Mouse (Mus musculus): Measurements from ENCODE around the gene Boc. TPM values are rescaled to one million over a fixed set of nuclear protein-coding genes. Genes with fewer than 3 reads are reported as not detected.
A peak's percentile ranks its signal among the peaks of the same experiment; 100 is the strongest.

Gene Boc
- total RNA-seq (2021), result 1 to 10 TPM; 7.1 to 8.6 TPM
- long read RNA-seq, experiment 1, full-length matches to known transcripts, result 2 of 7 reads
- long read RNA-seq, experiment 1, partial matches to known transcripts, result 1 of 7 reads
- long read RNA-seq, experiment 1, other reads (novel, unspliced or antisense), result 4 of 7 reads
- long read RNA-seq, experiment 2, partial matches to known transcripts, result 1 of 7 reads
- long read RNA-seq, experiment 2, other reads (novel, unspliced or antisense), result 6 of 7 reads

DNA sequence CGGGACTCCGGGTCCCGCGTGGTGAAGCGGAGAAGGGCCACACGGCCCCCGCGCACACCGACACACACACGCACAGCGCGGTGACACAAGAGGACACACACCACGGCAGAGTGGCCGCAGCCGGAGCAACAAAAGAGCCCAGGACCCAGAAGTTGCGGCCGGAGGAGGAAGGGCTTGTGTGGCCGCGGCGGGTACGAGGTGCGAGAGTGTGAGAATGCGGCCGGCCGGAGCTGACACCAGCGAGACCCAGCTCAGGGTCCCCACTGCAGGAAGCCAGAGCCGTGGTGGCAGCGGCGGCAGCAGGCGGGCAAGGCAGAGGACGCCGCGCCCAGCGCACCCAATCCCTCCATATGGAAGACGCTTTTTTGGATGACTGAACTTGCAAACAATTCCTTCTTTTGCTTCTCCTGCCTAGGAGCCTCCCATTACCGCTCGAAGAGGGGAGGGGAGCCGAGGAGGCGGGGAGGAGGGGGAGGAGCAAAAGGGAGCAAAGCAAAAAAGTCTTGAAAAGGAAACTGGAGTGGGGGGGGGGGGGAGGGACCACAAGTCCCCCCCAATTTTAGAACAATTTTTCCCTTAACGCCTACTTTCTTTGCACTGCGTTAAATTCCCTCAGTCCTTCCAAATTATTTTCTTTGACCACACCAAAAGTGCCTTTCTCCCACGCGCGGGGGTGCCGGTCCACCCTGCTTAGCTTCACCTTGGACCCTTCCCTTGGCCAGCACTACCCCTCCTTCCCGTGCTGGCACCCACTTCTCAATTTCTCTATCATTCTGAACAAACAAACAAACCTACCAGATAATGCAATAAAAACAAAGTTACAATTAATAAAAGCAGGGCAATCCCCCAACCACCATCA, at the start of gene Boc:
Boc (minus strand) TSS at position 427 of the 859 bp plus-strand sequence.
- intact Hi-C loops (cut with DNase I), result loop anchor here (5.0 kb wide), 2 partner anchors 71 to 74 kb away; no protein-coding TSS in a partner anchor
- DNase-seq, result peak; percentile 71 to 74

DNA sequence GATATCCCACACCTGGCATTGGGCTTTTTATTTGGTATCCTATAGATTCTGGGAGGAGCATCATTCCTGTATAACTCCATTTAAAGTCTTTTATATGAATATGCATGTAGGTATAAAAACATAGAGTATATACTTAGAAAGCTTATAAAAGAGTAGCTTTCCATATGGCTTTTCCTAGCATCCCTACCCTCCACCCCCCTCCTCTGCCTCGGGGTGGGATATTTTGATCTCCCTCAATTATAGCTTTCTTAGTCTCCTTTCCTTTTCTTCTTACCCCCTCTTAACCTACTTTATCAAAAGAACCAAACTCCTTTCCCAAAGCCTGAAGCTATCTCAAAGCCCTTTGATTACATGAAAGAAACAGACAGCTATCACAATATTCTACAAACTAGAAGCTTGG, 47.9 kb upstream of the Boc start:
- intact Hi-C loops (cut with DNase I), result no loop called here
- no peak for DNase-seq

DNA sequence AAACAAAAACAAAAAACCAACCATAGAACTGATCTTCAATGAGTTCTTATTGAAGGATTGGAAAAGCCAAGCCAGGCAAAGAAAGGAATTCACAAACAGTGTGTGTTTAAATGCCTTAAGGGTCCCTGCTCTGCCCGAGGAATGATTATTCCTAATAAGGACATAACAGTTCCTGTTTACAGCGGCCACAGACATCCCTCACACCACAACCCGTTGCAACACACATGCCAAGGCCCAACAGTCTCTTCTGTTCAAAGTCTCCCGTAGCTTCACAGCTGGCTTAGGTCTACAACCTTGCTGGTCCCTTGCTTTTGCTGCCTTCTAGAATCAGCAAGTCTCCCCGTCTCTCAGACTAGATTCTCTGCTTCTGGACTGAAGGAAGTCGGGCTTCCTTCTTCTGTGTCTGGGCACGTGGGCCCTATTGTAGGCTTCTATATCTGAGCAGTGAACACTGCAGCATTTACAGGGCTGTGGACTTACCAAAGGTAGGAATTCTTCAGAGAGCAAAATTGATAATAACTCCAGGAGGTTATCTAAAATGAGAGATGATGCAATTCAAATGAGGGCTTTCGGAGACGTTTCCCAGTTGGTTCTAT, 45.4 kb upstream of the Boc start:
- intact Hi-C loops (cut with DNase I), result no loop called here
- DNase-seq, result no peak

DNA sequence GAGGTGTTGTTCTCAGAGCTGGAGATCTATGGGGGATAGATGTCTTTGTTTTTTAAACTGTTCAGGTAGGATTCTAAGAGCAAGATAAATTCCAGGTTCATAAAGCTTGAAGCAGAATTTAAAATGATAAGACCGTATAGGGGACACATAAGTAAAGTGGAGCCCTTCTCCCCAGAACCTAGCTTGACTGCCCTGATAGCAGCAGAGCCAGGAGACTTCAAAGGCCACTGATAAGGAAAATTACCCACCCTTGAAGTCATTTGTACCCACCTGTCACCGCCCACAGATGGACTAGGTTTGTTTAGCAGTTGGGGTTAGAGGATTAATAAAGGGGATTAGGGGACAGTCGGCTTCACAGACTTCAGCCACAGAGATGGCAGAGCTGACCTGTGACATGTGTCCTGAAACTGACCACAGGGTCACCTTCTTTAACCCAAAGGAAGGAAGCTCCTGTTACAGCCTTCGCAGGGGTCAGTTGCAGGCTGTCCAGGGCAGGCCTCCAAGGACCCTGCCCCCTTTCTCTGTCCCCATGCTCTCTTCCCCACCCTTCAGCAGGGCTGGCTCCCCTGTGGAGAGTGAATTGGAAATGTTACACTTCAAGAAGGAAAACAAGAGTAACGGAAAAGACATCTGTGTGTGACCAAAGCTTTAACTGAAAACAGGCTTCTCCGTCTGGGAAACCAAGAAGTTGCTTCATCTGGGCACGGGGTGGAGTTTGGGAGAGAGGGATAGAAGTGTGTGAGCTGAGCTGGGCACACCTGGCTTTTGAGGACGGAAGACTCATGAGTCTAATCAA, 43.5 kb upstream of the Boc start:
- intact Hi-C loops (cut with DNase I), result no loop called here

DNA sequence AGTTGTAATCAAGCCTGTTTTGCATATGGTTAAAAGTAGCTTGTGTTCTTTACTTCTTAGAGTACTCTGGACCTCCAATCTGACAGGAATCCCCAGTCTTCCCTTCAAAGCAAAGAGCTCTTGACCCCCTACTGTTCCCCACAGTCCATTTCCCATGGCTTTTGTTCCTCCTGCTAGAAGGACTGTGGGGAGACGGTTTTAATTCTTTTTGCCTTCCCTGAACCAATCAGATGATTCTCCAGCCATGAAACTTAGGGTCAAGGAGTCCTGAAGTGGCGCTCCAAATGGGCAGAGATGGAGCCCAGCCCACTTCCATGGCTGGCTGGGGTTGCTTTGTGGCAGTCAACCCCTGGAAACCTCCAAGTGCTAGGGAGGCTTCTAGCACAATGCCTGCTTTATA, 42.5 kb upstream of the Boc start:
- no peak for DNase-seq
- intact Hi-C loops (cut with DNase I), result no loop called here

More for the DNA sequence above, 43.5 kb upstream of the Boc start:
- no peak for DNase-seq

DNA sequence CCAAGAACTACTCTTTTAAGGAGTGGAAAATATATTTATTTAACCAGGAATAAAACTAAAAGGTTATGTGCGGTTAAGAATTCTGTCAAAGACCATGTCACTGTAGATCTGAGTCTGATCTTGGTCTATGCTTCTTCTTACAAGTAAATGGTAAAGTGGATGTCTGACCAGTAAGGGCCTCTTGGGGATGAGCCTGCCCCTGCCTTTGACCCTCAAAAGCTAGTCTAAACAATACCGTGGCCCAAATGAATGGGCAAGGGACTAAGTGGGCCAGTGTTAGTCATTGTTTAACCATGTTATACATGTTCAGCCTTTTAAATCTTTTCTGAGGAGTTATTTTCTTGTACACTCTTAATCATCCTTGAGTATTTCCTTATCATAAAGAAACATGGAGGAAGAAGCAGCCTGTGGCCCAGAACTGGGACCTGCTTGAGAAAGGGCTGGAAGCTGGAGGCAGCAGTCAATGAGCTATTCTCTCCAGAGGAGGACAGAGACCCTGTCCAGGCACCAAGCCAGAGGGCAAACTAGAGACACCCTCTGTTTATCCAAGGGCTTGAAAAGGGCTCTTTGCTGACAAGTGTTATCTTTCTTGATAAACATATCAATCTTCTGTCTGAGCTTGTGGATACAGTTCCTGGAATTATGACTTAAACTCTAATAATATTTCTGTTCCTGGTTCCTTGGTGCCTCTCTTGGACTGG, 38.6 kb upstream of the Boc start:
- intact Hi-C loops (cut with DNase I), result no loop called here

DNA sequence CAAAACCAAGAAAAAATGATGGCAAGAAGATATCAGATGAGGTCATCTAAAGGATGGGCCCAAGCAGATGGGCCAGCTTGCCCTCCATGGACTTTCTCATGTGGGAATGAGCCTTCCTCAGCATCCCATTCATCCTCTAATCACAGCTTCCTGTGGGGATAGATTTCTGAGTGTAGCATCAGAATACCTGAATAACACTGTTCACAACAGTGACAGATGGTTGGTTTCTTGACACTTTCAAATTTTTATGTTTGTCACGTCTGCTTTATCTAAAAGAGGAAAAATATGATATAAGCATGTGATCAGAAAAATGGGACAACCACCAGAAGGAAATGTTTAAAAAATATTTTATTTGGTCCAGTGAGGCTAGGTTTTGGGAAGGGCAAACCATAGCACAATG, 30.8 kb upstream of the Boc start:
- intact Hi-C loops (cut with DNase I), result no loop called here
- DNase-seq, result no peak

More for the DNA sequence above, 38.6 kb upstream of the Boc start:
- no peak for DNase-seq

DNA sequence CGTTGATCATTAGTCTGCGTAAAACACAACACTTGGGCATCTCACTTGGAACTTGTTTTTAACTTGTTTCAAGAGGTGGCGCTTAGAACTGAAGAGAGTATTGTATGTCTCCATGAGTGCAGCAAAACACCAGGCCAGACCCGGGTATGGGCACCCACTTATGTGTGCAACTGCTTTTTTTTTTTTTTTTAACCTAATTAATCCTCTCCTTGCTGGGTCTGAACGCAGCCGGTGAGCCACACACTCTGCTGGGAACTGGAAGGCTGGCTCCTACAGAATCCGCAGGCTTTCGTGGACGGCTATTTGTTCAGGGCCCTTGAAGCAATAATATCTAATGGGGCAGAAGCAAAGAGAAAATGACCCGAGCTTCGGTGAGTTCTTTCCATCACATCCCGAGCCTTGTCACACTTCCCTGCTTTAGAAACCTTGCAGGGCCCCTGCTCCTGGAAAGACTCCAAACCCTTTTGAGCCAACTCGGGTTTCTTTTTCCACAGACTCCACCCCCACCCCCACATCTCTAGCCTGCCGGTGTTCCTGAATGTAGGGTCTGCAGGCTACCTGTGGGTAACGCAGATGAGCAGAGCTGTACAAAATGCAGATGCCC, 20.8 kb upstream of the Boc start:
- DNase-seq, result no peak
- intact Hi-C loops (cut with DNase I), result no loop called here

DNA sequence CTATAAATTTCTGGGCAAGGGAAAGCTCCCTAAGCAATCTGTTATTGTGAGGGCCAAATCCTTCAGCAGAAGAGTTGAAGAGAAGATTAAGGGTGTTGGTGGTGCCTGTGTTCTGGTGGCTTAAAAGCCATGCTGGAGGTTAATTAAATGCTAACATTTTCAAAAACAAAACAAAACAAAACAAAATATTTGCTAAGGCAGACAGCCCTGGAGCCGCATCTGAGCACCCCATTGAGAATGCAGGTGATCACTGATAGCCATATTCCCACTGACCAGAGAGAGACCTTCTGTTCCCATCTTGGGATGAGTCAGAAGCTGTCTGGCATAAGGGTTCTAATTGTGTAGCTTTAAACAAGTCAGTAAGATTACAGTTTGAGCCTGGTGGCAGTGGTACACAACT, 19.9 kb upstream of the Boc start:
- intact Hi-C loops (cut with DNase I), result no loop called here
- no peak for DNase-seq

DNA sequence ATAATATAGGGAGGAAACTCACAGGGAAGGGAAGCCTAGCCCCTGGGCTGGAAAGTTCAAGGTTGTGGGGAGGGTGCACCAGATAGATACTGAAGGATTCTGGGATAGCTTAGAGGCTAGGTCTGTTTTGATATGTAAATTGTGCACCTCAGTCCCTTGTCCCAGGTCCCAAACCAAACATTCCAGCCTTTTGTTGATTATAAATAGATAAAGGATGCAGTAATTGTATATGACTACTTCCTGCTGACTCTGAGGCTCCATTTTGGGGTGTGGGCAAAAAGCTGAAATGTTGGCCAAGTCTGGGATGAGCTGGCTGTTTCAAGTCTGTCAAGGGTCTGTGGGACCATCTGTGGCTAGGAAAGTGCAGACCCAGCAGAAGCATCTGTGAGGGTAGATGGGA, 9.4 kb upstream of the Boc start:
- intact Hi-C loops (cut with DNase I), result no loop called here
- no peak for DNase-seq

DNA sequence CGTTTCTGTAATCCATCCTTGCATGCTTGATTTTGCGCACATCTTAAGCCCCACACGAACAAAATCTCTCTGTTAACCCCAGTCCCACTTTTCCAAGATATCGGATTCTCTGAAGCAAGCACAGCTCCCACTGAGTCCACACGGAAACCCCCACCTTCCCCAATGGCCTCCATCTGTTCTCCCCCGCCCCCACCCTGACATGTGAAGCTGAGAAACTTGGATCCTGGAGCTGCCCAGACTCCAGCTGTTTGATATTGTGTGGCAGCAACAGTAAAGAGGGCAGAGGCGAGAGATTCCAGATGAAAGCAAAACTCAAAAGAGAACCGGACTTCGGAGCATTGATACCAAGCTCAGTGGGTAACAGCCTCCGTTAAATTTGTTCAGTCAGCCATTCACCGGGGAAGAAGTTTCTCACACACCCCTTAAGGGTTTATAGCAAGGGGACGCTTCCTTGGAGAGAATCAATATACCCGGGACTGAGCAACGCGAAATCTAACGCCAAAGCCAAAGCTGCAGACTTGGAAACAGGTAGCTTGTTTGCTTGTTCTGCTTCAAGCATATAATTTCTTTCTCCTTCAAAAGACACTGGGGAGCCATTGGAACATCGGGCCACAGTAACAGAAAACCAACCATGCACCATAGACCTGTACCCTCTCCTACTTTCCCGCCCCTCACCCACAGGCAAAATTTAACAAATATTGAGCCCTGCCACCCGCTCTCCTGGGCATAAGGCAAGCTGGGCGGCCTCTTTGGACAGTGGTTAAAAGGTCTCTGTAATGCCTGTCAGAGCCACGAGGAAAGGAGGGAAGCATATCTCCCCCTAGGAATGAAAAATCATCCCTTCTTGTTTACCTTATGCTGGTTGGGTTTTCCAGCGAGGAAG, 6.9 kb upstream of the Boc start:
- intact Hi-C loops (cut with DNase I), result no loop called here
- DNase-seq, result no peak

DNA sequence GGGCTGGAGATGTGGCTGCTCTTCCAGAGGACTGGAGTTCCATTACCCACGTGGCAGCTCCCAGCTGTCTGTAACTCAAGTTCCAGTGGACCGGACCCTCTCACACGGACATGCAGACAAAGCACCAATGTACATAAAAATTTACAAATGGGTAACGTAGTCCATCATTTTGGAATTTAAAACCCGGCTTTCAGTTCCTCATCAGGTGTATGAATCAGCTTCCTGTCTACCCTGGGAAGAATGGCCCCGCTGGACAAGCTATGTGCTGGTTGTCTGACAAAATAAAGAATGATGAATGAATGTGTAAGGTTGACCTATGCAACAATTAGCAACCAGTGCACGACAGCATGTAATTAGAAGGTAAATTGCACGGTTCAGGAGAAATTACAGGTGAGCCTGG, 5.7 kb upstream of the Boc start:
- DNase-seq, result no peak
- intact Hi-C loops (cut with DNase I), result no loop called here

DNA sequence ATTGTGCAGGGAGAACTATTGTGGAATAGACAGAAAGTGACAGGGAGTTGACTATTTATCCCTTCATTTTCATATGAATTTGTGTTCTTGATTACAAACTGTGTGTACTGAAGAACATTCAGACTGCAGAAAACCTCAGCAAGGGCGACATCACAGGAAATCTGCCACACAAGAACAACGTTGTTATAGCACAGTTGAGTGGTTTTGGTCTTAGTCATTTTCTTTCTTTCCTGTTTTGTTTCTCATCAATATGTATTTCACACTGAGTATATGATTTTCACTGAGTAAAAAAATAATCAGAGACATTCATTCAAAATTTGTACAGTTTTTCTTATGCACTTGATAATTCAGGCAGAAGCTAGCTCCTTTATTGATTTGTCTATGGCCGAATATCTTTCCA, 3.4 kb upstream of the Boc start:
- intact Hi-C loops (cut with DNase I), result no loop called here
- no peak for DNase-seq

DNA sequence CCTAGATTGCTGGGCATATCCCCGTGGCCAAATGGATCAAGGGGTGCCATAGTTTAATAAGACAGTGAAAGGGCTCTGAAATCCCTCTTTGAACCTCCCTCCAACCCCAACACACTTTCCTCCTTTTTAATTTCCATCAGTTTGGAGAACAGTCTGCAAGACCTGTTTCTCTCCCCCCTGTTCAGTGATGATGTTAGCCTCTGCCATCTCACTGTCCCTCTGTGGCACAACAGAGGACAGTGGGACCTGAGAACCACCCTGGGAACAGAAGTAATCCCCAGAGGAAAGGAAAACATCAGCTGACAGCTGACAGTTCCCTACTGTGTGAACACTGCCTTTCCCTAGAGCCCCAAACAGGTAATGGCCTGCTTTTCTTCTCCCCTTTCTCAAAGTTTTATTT, 1.5 kb upstream of the Boc start:
- intact Hi-C loops (cut with DNase I), result no loop called here
- no peak for DNase-seq

DNA sequence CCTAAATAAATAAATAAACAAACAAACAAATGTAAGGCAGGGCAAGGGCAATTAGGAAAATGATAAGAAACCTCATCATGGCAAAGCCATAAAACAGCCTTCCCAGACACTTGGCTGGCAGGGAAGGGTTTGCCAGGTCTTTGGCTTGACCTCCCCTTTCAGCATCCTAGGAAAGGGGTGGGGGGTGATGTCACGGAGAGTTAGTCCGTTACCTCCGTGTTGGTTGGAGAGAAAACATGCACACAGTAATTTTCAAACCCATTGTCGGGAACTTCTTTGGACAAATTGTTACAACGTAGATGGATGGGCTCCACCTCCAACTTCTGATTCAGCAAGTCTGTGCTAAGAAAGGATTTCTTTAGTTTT, 616 bp upstream of the Boc start:
- intact Hi-C loops (cut with DNase I), result loop anchor here (5.0 kb wide), 2 partner anchors 72 to 73 kb away; no protein-coding TSS in a partner anchor
- DNase-seq, result no peak

DNA sequence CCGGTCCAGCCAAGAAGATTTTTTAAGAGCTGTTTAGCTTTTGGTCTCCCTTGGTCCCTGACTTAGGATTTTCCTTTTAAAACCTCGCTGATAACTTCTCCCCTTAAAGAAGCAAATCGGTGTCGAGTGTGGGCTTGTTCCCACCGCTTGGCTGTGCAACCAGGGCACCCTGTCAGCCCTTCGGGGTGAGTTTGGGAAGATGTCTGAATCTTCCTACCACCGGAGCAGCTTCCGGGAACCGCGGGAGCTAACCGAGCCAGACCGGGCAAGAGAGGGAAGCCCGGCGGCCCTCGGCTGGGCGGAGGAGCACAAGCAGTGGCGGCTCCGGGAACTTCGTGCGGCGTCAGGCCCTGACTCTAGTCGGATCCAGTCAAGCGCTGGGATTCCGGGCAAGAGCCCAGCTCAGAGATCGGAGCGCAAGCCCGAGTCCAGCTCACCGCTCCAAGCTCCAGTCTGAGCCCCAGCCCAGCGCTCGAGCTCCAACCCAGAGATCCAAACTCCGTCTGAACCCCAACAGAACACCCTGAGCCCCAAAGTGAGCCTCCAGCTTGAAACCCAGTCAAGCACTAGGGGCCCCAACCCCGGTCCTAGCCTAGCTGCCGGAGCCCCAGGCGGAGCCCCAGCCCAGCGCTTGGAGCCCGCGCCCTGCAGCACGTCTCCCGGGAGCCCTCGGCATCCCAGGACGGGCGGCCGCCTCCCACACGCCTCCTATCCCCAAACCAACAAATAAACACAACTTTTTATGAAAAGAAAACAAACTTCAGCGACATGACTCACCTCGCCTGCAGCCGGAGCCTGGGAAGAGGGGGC, 831 bp downstream of the Boc start:
- intact Hi-C loops (cut with DNase I), result loop anchor here (5.0 kb wide), 2 partner anchors 71 to 74 kb away; no protein-coding TSS in a partner anchor
- peak; percentile 80 to 83 for DNase-seq

DNA sequence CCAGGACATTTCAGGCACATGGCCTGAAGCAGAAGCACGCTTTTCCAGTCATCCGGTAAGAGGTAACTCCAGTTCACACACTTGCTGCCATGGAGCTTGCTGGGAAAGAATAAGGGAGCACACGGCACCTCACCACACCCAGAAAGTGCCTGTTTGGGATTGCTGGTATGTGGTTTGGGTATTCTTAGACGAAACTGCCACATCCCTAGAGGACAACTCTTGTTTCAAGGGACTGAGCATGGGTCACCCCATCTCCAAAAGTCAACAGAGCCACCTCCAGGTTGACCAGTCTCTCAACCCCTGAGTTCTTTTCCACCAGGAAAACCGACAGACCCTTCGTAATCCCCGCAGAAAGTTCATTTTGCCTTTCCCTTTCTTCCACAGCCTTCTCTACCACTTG, 1.6 kb downstream of the Boc start:
- no peak for DNase-seq
- intact Hi-C loops (cut with DNase I), result loop anchor here (5.0 kb wide), 2 partner anchors 70 to 75 kb away; no protein-coding TSS in a partner anchor

Measured in heart, postnatal 14 days (tissue).